Mouse (Mus musculus): ENCODE results near the gene Rbfox1.

GRCm38 (mm10) chr16:6099598-6099997, 214.4 kb downstream of the Rbfox1 start:
- TF ChIP-seq CTCF (IDR thresholded peaks at IDR 0.05; ENCODE audit: low read depth, low read length) (no peak), POLR2A (IDR thresholded peaks at IDR 0.05; ENCODE audit: extremely low read depth, insufficient read depth, low read length) (no peak)
